Mouse (Mus musculus) kidney, adult 8-10 months (tissue): ENCODE measurements at regions not wholly inside any gene's neighbourhood (a gene's known extent, or its start where the extent isn't known, plus 50 kb on each side); places are given as distances from the start of the nearest gene placed in this dataset.
A peak's percentile ranks its signal among the peaks of the same experiment; 100 is the strongest.

Experiments used
- DNase-seq, 2 experiments: peaks; one replicate each; pipeline ENCODE4 v3.0.0; 2022

DNA sequence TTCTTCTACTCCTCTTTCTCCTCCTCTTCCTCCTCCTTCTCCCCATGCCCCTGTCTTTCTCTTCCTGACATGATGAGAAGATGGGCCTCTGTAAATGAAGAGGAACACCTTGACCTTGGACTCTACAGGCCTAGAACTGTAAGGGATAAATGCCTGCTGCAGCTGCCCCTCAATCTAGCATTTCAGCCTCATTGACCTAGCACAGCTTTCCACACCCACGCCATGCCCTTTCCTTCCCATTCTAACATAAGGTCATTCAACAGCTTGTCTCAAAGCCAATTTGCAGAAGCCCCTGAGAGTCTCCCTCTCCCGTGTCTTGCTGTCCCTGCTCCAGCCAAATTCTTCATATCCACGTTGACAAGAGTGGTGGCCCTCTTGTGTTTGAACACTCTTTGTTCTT is 63.8 kb upstream of the Dscam start:
- no peak for DNase-seq

- no peak for DNase-seq
These were observed 69.1 kb upstream of the Dscam start for GRCm38 (mm10) chr16:97239626-97240025.

- no peak for DNase-seq
These were observed 69.5 kb upstream of the Dscam start for GRCm38 (mm10) chr16:97240085-97240484.

GRCm38 (mm10) chr16:97240859-97241360 is 70.4 kb upstream of the Dscam start:
- no peak for DNase-seq

DNA sequence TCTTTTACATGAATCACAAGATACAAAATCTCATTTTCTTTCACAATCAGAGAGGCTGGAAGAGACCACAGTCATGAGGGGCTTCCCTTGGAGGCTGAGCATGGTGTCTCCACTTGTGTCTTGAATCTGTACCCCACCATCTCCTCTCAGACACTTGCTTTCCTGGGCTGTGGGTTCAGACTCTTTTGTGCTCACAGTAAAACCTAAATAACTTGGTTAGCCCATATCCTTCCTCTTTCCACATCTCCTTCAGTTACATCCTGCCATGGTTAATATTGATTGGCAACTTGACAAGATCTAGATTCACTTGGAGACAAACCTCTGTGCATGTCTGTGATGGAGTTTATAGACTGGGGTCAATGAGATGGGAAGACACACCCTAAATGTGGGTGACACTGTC is 71.1 kb upstream of the Dscam start:
- DNase-seq: no peak

GRCm38 (mm10) chr16:97250488-97250887 is 79.9 kb upstream of the Dscam start:
- DNase-seq: no peak

DNA sequence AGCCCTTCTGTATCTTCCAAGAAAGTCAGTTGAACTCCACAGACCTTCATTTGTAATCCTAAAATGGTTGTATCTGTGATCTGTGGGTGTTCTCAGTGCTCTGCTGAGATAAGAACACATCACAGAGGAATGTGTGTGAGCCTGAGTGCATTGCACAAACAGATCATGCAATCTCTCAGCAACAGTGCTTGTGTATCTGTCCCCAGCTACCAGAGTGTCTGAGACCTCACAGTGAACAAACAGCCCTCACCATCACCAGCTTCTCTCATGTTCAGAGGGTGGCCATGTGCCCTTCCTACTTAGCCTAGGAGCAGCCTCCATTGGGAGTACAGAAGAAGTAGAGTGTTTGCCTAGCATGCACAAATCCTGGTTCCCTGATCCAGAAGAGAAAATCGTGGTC is 82.0 kb upstream of the Dscam start:
- no peak for DNase-seq

GRCm38 (mm10) chr16:97252997-97253635 is 82.6 kb upstream of the Dscam start:
- DNase-seq: no peak

DNA sequence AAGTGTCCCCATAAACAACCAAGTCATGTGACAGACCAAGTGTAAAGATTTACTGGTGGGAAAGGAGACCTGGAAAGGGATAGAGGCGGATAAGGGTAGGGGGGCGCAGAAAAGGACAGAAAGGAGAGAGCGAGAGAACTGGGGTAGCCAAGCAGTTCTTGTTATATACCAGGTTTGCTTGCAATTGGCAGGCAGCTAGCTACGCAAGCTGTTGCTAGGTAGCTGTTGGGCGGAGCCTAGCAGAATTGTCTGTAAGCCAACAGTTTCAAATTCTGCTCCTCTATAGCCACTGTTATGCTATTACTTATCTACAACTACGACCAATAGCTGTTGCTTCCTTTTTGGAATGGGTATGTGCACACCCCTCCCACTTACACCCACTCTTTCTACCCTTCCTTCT is 88.3 kb upstream of the Dscam start:
- DNase-seq: no peak

DNA sequence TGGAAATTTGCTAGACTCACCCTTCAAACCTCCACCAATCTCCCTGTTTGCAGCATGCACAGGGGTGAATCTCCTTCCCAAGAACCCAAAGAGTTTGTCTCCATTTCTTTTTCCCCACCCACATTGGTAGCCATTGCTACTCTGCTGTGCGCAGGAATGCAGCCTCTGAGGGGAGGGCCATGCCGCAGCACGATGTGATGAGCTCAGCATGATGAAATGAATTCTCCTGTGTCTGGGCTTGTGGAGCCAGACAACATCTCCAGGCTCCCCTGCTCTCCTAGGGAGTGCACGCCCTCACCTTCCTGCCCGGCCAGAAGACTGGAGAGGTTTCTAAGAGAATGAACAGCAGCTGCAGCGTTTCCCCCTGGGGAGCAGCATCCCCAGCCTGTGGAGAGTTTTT is 92.9 kb upstream of the Dscam start:
- no peak for DNase-seq

DNA sequence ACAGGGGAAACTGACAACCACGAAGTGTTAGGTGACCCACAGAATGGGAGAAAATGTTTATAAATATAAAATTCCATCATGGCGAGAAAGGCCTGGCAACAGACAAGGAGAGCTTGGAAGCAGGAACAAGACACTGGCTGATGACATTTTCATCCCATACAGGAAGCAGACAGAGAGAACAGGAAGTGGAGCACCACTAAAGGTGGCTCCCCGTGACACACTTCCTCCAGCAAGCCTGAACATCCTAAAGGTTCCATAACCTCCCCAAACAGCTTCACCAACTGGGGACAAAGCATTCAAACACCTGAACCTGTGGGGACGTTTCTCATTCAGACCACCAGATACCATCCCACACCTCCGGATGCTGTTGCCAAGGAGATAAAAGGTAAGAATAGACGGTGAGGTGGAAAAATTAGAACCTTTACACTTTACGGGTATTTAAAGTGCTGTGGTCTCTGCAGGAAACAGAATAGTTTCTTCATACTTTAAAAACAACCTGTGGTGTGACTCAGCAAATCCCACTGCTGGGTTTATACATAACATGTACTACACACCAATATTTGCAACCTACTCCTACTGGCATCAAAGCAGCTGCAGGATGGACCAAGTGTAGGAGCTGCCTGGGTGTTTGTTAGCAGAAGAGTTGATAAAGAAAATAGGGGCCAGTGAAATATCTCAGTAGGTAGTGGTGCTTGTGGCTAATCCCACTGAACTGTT is 86.0 kb upstream of the Bace2 start:
- DNase-seq: no peak

- no peak for DNase-seq
These were observed 85.3 kb upstream of the Bace2 start for GRCm38 (mm10) chr16:97271264-97271663.

- peak; percentile 32 to 74 for DNase-seq
These were observed 84.4 kb upstream of the Bace2 start for GRCm38 (mm10) chr16:97272035-97272631.

DNA sequence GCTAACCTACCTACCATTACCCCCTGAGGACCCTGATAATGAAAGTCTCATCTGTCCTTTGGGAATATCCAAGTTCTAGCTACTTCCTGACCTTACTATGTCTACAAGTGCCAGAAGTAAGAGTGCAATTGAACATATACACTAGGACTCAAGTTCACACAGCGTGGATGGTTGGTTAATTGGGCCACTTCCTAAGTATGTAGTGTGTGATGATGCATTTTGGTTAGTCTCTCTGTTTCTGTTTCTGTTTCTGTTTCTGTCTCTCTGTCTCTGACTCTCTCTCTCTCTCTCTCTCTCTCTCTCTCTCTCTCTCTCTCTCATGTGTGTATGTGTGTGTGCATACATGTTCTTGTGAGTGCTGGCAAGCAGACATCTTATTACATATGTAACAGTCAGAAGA is 77.6 kb upstream of the Bace2 start:
- DNase-seq: no peak

GRCm38 (mm10) chr16:97281615-97282110 is 74.9 kb upstream of the Bace2 start:
- DNase-seq: no peak

DNA sequence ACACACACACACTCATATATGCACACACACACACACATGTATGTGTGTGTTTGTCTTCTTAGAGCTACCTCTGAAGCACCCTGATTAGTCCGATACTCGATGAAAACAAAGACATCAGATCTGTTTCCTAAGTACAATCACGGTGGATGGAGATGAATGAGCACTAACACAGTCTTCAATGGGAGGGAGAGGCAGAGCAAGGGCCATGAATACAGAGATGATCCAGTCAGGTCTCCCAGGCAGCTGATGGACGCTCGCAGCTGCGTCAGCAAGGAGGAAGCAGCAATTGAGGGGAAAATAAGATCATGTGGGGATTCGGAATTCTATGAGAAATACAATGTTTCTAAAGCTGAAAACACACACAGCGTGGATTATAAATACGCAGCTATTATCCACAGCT is 73.6 kb upstream of the Bace2 start:
- no peak for DNase-seq

DNA sequence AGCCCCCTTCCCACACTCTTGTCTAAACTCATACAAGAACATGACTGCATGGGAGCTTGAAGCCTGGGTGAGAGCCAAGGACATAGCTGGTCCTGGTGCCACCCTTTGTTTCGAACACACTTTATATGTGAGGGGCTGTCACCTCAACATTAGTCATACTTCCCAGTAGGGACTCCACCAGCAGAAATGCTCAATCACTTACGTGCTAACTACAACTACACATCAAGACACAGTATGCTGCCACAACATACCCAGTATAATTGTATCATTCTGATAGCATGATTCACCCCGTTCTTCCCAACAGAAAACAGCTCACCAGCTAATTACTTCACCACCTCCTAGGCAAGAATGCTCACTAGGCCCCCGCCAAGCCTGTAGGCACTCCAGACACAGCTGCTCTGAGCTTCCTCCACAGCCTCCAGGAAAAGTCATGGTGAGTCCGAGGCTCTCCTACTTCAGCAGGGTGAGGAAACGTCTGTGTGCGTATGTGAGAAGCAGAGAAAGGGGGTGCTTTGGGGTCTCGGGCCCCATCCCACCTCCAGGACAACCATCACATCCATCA is 70.6 kb upstream of the Bace2 start:
- no peak for DNase-seq

DNA sequence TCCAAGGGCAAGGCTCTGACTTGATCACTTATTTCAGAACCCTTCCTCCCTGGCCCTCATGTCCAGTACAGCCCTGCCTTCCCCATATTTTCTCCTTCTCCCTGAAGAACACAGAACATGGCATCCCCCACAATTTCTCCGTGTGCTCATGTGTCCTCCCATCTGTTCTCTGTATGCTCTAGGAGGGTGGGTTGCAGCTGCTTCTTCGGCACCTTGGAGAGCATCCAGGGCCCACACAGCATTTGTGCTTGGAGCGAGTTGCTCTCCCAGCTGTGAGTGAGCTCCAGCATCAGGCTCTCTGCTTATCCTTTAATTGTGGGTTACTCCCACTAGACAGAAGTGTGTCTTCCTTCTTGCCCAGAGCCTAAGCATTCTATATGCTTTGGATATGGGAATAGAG is 69.8 kb upstream of the Bace2 start:
- no peak for DNase-seq

DNA sequence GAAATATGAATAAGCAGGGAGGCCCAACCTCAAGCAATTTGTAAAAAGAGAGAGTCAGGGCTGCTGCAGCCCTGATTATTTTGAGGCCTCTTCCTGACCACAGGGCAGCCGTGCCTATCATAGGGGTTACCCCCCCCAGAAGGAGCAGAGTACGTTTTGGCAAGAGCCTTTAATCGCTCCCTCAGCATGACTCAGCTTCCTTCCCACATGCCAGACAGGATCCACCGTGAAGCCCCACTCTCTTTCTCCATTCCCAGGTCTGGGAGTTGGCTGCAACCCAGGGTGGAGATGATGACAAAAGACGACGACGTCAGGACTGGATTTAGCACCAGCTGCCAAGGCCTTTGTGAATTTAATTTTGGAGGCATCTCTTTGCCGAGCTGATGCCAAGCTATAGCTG is 67.9 kb upstream of the Bace2 start:
- DNase-seq: peak in 1 of 2 experiments; percentile 7

GRCm38 (mm10) chr16:97292484-97293048 is 64.0 kb upstream of the Bace2 start:
- DNase-seq: peak; percentile 28 to 51

GRCm38 (mm10) chr16:97293273-97293672 is 63.3 kb upstream of the Bace2 start:
- peak; percentile 39 to 75 for DNase-seq

DNA sequence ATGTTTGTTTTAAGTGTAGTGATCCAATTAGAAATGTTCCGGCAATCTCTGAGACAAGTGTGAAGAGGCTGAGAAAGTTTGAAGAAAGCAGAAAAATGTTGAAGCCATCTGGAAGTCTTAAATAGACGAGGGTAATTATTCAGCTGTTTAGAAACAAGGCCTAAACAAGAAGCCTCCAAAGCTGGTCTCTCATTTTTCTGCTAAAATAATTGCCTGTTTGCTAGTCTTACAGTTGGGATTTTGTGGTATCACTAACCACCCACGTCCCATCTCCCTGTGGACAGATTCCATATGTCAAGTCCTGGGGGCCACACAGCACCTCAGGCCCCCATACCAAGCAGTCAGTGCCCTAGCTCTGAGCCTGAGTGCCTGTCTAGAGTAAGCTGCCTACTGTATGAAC is 59.4 kb upstream of the Bace2 start:
- no peak for DNase-seq

GRCm38 (mm10) chr16:97304156-97304735 is 52.3 kb upstream of the Bace2 start:
- DNase-seq: no peak
